8 mouse cellular contexts compared by ENCODE assay signal in the genomic region with DNA sequence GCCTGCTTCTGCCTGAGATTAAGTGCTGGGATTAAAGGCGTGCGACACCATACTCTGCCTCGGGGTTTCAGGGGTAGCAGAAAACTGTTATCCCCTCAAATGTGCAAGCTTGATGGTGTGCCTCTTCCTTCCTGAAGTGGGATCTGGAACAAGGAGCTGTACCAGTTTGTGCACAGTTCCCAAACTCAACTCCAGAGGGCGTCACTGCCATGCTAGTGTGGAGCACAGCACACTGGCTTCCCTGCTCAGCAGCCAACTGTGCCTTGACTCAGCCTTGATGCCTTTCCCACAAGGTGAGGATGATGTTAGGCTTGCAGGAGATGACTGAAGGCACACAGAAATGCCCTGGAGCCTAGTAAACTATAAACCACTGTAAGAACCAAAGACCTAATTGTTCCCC. TPM values are rescaled to one million over a fixed set of nuclear protein-coding genes. Genes with fewer than 3 reads are reported as not detected.
DNase-seq lines count a peak whose midpoint lies in the region; ATAC-seq and TF ChIP-seq lines count a peak whose summit lies in the region.

No protein-coding gene starts in this region.

- TF ChIP-seq CTCF in ES-Bruce4 (IDR thresholded peaks at IDR 0.05; ENCODE audit: low read depth, low read length): peak; percentile 98
- peak; percentile 47; the same call in 1 of the 2 replicates for TF ChIP-seq CTCF in brain, embryonic 14.5 days (IDR thresholded peaks at IDR 0.05; ENCODE audit: borderline replicate concordance, extremely low read depth, insufficient read depth, insufficient read length)
- peak; percentile 62 for TF ChIP-seq CTCF in liver, embryonic 14.5 days (IDR thresholded peaks at IDR 0.05; ENCODE audit: low read depth)

- ATAC-seq in hindbrain, embryonic 16.5 days: no peak
- no peak for ATAC-seq in liver, embryonic 14.5 days (ENCODE audit: insufficient read depth)

- H3K27ac ChIP-seq in hindbrain, embryonic 10.5 days: no peak overlapping the region
- H3K27ac ChIP-seq in hindbrain, embryonic 16.5 days (ENCODE audit: low read depth, low read length): no peak overlapping the region
- H3K27ac ChIP-seq in ES-Bruce4 (ENCODE audit: insufficient read depth, low read length): no peak overlapping the region
- no peak overlapping the region for H3K27ac ChIP-seq in liver, embryonic 14.5 days

- no peak for TF ChIP-seq POLR2A in ES-Bruce4 (IDR thresholded peaks at IDR 0.05; ENCODE audit: insufficient read depth, low read length)
- TF ChIP-seq POLR2A in brain, embryonic 14.5 days (IDR thresholded peaks at IDR 0.05; ENCODE audit: borderline replicate concordance, extremely low read depth, insufficient read depth, insufficient read length, poor library complexity, severe bottlenecking): no peak

- H3K4me1 ChIP-seq in hindbrain, embryonic 10.5 days (replicated peaks): no peaks in the 10 kb centered on the region
- H3K4me1 ChIP-seq in hindbrain, embryonic 16.5 days (ENCODE audit: control insufficient read depth, insufficient read depth, low read depth, low read length): no peaks in the 10 kb centered on the region; the same call in 1 of the 2 replicates
- H3K4me1 ChIP-seq in ES-Bruce4 (ENCODE audit: control insufficient read depth, insufficient read depth, low read length): no peaks in the 10 kb centered on the region
- no peaks in the 10 kb centered on the region; a peak in 1 of 4 replicates for H3K4me1 ChIP-seq in liver, embryonic 14.5 days (replicated peaks; ENCODE audit: control insufficient read depth in 2 of 2, insufficient read depth in 2 of 2, low read length in 1 of 2)

- H3K4me2 ChIP-seq in hindbrain, embryonic 16.5 days (ENCODE audit: low read length): no peak overlapping the region
- H3K4me2 ChIP-seq in liver, embryonic 14.5 days (ENCODE audit: low read depth): no peak overlapping the region

- H3K27me3 ChIP-seq in hindbrain, embryonic 10.5 days (ENCODE audit: insufficient read depth, poor library complexity, severe bottlenecking): no peaks in the 10 kb centered on the region
- no peaks in the 10 kb centered on the region for H3K27me3 ChIP-seq in hindbrain, embryonic 16.5 days (replicated peaks; ENCODE audit: control insufficient read depth, insufficient read depth, low read length)
- no peaks in the 10 kb centered on the region for H3K27me3 ChIP-seq in ES-Bruce4 (ENCODE audit: control insufficient read depth, insufficient read depth, low read length, poor library complexity, severe bottlenecking)
- H3K27me3 ChIP-seq in liver, embryonic 14.5 days (ENCODE audit: control insufficient read depth, insufficient read depth, low read length): no peaks in the 10 kb centered on the region

- no peaks in the 10 kb centered on the region for H3K9me3 ChIP-seq in hindbrain, embryonic 10.5 days
- 0 out of 2 replicates have a peak, but pooled peaks cover 2% of the 10 kb centered on the region for H3K9me3 ChIP-seq in hindbrain, embryonic 16.5 days (ENCODE audit: control insufficient read depth, low read length)
- H3K9me3 ChIP-seq in ES-Bruce4 (replicated peaks; ENCODE audit: control insufficient read depth, insufficient read depth, low read length, poor library complexity, severe bottlenecking): no peaks in the 10 kb centered on the region
- H3K9me3 ChIP-seq in liver, embryonic 14.5 days (ENCODE audit: control insufficient read depth, low read length): no peaks in the 10 kb centered on the region

- H3K36me3 ChIP-seq in hindbrain, embryonic 10.5 days: no peaks in the 10 kb centered on the region
- H3K36me3 ChIP-seq in hindbrain, embryonic 16.5 days (ENCODE audit: control insufficient read depth, insufficient read depth, low read length): no peaks in the 10 kb centered on the region
- H3K36me3 ChIP-seq in ES-Bruce4 (ENCODE audit: control insufficient read depth, insufficient read depth, low read length, poor library complexity, severe bottlenecking): no peaks in the 10 kb centered on the region
- H3K36me3 ChIP-seq in liver, embryonic 14.5 days (replicated peaks; ENCODE audit: control insufficient read depth, insufficient read depth, low read depth): no peaks in the 10 kb centered on the region

- TF ChIP-seq EP300 in ES-Bruce4 (IDR thresholded peaks at IDR 0.05; ENCODE audit: insufficient read depth, low read depth, low read length): no peak
- no peak for TF ChIP-seq EP300 in liver, embryonic 14.5 days (IDR thresholded peaks at IDR 0.05; ENCODE audit: low read depth)

- DNase-seq in hindbrain, embryonic 10.5 days (ENCODE audit: low spot score): peak; percentile 14
- DNase-seq in brain, embryonic 14.5 days (ENCODE audit: low read depth): peak; percentile 53
- no peak for DNase-seq in liver, embryonic 14.5 days (ENCODE audit: low read depth in 3 of 3, low spot score in 3 of 3)
- no peak for DNase-seq in spleen, adult 18-20 months
- no peak for DNase-seq in urinary bladder, postnatal 14 days (ENCODE audit: low spot score)
- DNase-seq in urinary bladder, adult 2 months (ENCODE audit: low spot score): no peak

- H3K4me3 ChIP-seq in hindbrain, embryonic 10.5 days: no peak overlapping the region
- no peak overlapping the region for H3K4me3 ChIP-seq in hindbrain, embryonic 16.5 days (ENCODE audit: low read length)
- H3K4me3 ChIP-seq in ES-Bruce4 (ENCODE audit: low read depth, low read length): no peak overlapping the region
- no peak overlapping the region for H3K4me3 ChIP-seq in liver, embryonic 14.5 days (ENCODE audit: insufficient read depth in 1 of 2, low read depth in 2 of 2, low read length in 2 of 2)

- 74% methylated on average over 4 of the region's 4 CpGs for WGBS in hindbrain, embryonic 10.5 days
- 68% methylated on average over 4 of the region's 4 CpGs for WGBS in hindbrain, embryonic 16.5 days
- 40% methylated on average over 4 of the region's 4 CpGs for WGBS in liver, embryonic 14.5 days (ENCODE audit: insufficient replicate concordance)

- H3K9ac ChIP-seq in hindbrain, embryonic 16.5 days (ENCODE audit: low read depth, low read length): no peak overlapping the region
- H3K9ac ChIP-seq in ES-Bruce4 (ENCODE audit: low read depth, poor library complexity, severe bottlenecking): no peak overlapping the region
- H3K9ac ChIP-seq in liver, embryonic 14.5 days (replicated peaks): no peak overlapping the region

RNA-seq across cellular contexts. Expression of a gene that starts 1.9 kb away (rescaled TPM):
- 0.02 TPM in 1 of 2 replicates, not detected in the other for polyA plus RNA-seq in hindbrain, embryonic 10.5 days (2016; fragmentation: Nextera tagmentation; extraction: Ambion mirVana)
- polyA plus RNA-seq in hindbrain, embryonic 16.5 days (2015; fragmentation: Nextera tagmentation; extraction: Ambion mirVana): 3.5 and 3.6 TPM in 2 replicates
- 0.91 and 0.94 TPM in 2 replicates for polyA plus RNA-seq in ES-Bruce4 (2011; ENCODE audit: insufficient read depth, insufficient read length, low read depth, missing spikeins)
- 1.7 and 4.4 TPM in 2 replicates for polyA plus RNA-seq in brain, embryonic 14.5 days (2012; rRNA removed)
- under 0.01 and 0.01 TPM in 2 replicates for polyA plus RNA-seq in liver, embryonic 14.5 days (2012; rRNA removed)
- polyA plus RNA-seq in liver, embryonic 14.5 days (2014; fragmentation: Nextera tagmentation; extraction: Ambion mirVana): not detected in 2 replicates
- 0.15 and 0.41 TPM in 2 replicates for polyA plus RNA-seq in urinary bladder, adult 2 months (2012; rRNA removed)

Comparison
In these comparisons a context has a peak if more than half of its experiments do, and no peak if none do; other contexts are left out.
1. DNase-seq: peak in hindbrain, embryonic 10.5 days (single experiment) and brain, embryonic 14.5 days (single experiment); none in liver, embryonic 14.5 days (0 of 3), spleen, adult 18-20 months (0 of 2), urinary bladder, postnatal 14 days (single experiment) and urinary bladder, adult 2 months (single experiment).
2. CTCF ChIP-seq: peak in every context shown above with its lines; median percentile 98 in ES-Bruce4; 62 in liver, embryonic 14.5 days; 47 in brain, embryonic 14.5 days.